Mouse (Mus musculus): ENCODE measurements around the gene Pfkm. TPM values are rescaled to one million over a fixed set of nuclear protein-coding genes. Genes with fewer than 3 reads are reported as not detected.
A peak's percentile ranks its signal among the peaks of the same experiment; 100 is the strongest.

The Pfkm gene
- polyA plus RNA-seq, 1 experiment from 2014 or later: 12.8 TPM

GRCm38 (mm10) chr15:98167645-98168621 is 75.5 kb downstream of the Pfkm start:
- Histone ChIP-seq H3K9me3 (ENCODE audit: low read length) (no peaks in the 10 kb centered on the region), H3K9ac (replicated peaks; ENCODE audit: low read depth) (no peak overlapping the region), H3K4me3 (ENCODE audit: low read depth, low read length) (peak overlapping the region; percentile 20; the same call in 1 of the 2 replicates), H3K36me3 (ENCODE audit: insufficient read depth, low read length) (no peaks in the 10 kb centered on the region), H3K27me3 (replicated peaks; ENCODE audit: insufficient read depth, low read length) (peaks cover 39% of the 10 kb centered on the region), H3K4me1 (ENCODE audit: insufficient read depth, low read depth, low read length) (no peaks in the 10 kb centered on the region), H3K27ac (ENCODE audit: low read length) (no peak overlapping the region), H3K4me2 (replicated peaks; ENCODE audit: low read depth, low read length) (peak overlapping the region; percentile 29; the same call in 1 of the 2 replicates)
- TF ChIP-seq CTCF (IDR thresholded peaks at IDR 0.05) (no peak), EP300 (IDR thresholded peaks at IDR 0.05) (no peak)
- DNase-seq (ENCODE audit: low spot score): peak; percentile 85
- peak; percentile 63 for ATAC-seq
- 2% methylated on average over 66 of the region's 69 CpGs for WGBS

GRCm38 (mm10) chr15:98168622-98169004 is 76.2 kb downstream of the Pfkm start:
- no peaks in the 10 kb centered on the region for H3K4me1 ChIP-seq (ENCODE audit: insufficient read depth, low read depth, low read length)
- H3K27me3 ChIP-seq (replicated peaks; ENCODE audit: insufficient read depth, low read length): peaks cover 39% of the 10 kb centered on the region
- H3K9me3 ChIP-seq (ENCODE audit: low read length): no peaks in the 10 kb centered on the region
- H3K4me2 ChIP-seq (replicated peaks; ENCODE audit: low read depth, low read length): no peak overlapping the region
- no peak overlapping the region for H3K9ac ChIP-seq (replicated peaks; ENCODE audit: low read depth)
- DNase-seq (ENCODE audit: low spot score): no peak
- H3K27ac ChIP-seq (ENCODE audit: low read length): no peak overlapping the region
- no peak for ATAC-seq
- TF ChIP-seq EP300 (IDR thresholded peaks at IDR 0.05) (no peak), CTCF (IDR thresholded peaks at IDR 0.05) (no peak)
- H3K4me3 ChIP-seq (ENCODE audit: low read depth, low read length): no peak overlapping the region
- whole genome bisulfite sequencing: 5% methylated on average over 19 of the region's 19 CpGs
- no peaks in the 10 kb centered on the region for H3K36me3 ChIP-seq (ENCODE audit: insufficient read depth, low read length)

- H3K27me3 ChIP-seq (replicated peaks; ENCODE audit: insufficient read depth, low read length): peaks cover 42% of the 10 kb centered on the region
- H3K9ac ChIP-seq (replicated peaks; ENCODE audit: low read depth): no peak overlapping the region
- DNase-seq (ENCODE audit: low spot score) (peak; percentile 17), ATAC-seq (no peak)
- H3K36me3 ChIP-seq (ENCODE audit: insufficient read depth, low read length): no peaks in the 10 kb centered on the region
- TF ChIP-seq EP300 (IDR thresholded peaks at IDR 0.05): no peak
- no peak for TF ChIP-seq CTCF (IDR thresholded peaks at IDR 0.05)
- no peak overlapping the region for H3K4me3 ChIP-seq (ENCODE audit: low read depth, low read length)
- no peaks in the 10 kb centered on the region for H3K9me3 ChIP-seq (ENCODE audit: low read length)
- WGBS: 28% methylated on average over 7 of the region's 7 CpGs
- no peak overlapping the region for H3K4me2 ChIP-seq (replicated peaks; ENCODE audit: low read depth, low read length)
- H3K4me1 ChIP-seq (ENCODE audit: insufficient read depth, low read depth, low read length): no peaks in the 10 kb centered on the region
- no peak overlapping the region for H3K27ac ChIP-seq (ENCODE audit: low read length)
These were observed 78.0 kb downstream of the Pfkm start for GRCm38 (mm10) chr15:98170365-98170764.

- no peak overlapping the region for H3K9ac ChIP-seq (replicated peaks; ENCODE audit: low read depth)
- H3K36me3 ChIP-seq (ENCODE audit: insufficient read depth, low read length): no peaks in the 10 kb centered on the region
- no peak for TF ChIP-seq CTCF (IDR thresholded peaks at IDR 0.05)
- 56% methylated on average over 9 of the region's 9 CpGs for WGBS
- H3K27ac ChIP-seq (ENCODE audit: low read length): no peak overlapping the region
- H3K4me1 ChIP-seq (ENCODE audit: insufficient read depth, low read depth, low read length): no peaks in the 10 kb centered on the region
- ATAC-seq (no peak), DNase-seq (ENCODE audit: low spot score) (no peak)
- no peak overlapping the region for H3K4me3 ChIP-seq (ENCODE audit: low read depth, low read length)
- H3K27me3 ChIP-seq (replicated peaks; ENCODE audit: insufficient read depth, low read length): peaks cover 42% of the 10 kb centered on the region
- no peaks in the 10 kb centered on the region for H3K9me3 ChIP-seq (ENCODE audit: low read length)
- no peak overlapping the region for H3K4me2 ChIP-seq (replicated peaks; ENCODE audit: low read depth, low read length)
These were observed 78.5 kb downstream of the Pfkm start for GRCm38 (mm10) chr15:98170917-98171316.

- H3K27me3 ChIP-seq (replicated peaks; ENCODE audit: insufficient read depth, low read length): peaks cover 36% of the 10 kb centered on the region
- H3K4me2 ChIP-seq (replicated peaks; ENCODE audit: low read depth, low read length): no peak overlapping the region
- H3K4me3 ChIP-seq (ENCODE audit: low read depth, low read length): no peak overlapping the region
- no peak overlapping the region for H3K9ac ChIP-seq (replicated peaks; ENCODE audit: low read depth)
- no peak for TF ChIP-seq EP300 (IDR thresholded peaks at IDR 0.05)
- no peak for TF ChIP-seq CTCF (IDR thresholded peaks at IDR 0.05)
- H3K27ac ChIP-seq (ENCODE audit: low read length): no peak overlapping the region
- DNase-seq (ENCODE audit: low spot score) (no peak), ATAC-seq (no peak)
- no peaks in the 10 kb centered on the region for H3K36me3 ChIP-seq (ENCODE audit: insufficient read depth, low read length)
- WGBS: 54% methylated on average over 5 of the region's 5 CpGs
- H3K9me3 ChIP-seq (ENCODE audit: low read length): no peaks in the 10 kb centered on the region
- no peaks in the 10 kb centered on the region for H3K4me1 ChIP-seq (ENCODE audit: insufficient read depth, low read depth, low read length)
These were observed 79.7 kb downstream of the Pfkm start for GRCm38 (mm10) chr15:98172113-98172512.

- no peaks in the 10 kb centered on the region for H3K9me3 ChIP-seq (ENCODE audit: low read length)
- no peak overlapping the region for H3K4me3 ChIP-seq (ENCODE audit: low read depth, low read length)
- WGBS: 40% methylated on average over 8 of the region's 8 CpGs
- H3K27ac ChIP-seq (ENCODE audit: low read length): no peak overlapping the region
- no peak overlapping the region for H3K4me2 ChIP-seq (replicated peaks; ENCODE audit: low read depth, low read length)
- TF ChIP-seq EP300 (IDR thresholded peaks at IDR 0.05) (no peak), CTCF (IDR thresholded peaks at IDR 0.05) (peak; percentile 70)
- H3K36me3 ChIP-seq (ENCODE audit: insufficient read depth, low read length): no peaks in the 10 kb centered on the region
- no peaks in the 10 kb centered on the region for H3K4me1 ChIP-seq (ENCODE audit: insufficient read depth, low read depth, low read length)
- no peak for ATAC-seq
- DNase-seq (ENCODE audit: low spot score): peak; percentile 71
- H3K9ac ChIP-seq (replicated peaks; ENCODE audit: low read depth): no peak overlapping the region
- H3K27me3 ChIP-seq (replicated peaks; ENCODE audit: insufficient read depth, low read length): peaks cover 19% of the 10 kb centered on the region
These were observed 81.4 kb downstream of the Pfkm start for GRCm38 (mm10) chr15:98173821-98174220.
